Mouse (Mus musculus): Measurements from ENCODE around the gene Hadha.

Gene Hadha

DNA sequence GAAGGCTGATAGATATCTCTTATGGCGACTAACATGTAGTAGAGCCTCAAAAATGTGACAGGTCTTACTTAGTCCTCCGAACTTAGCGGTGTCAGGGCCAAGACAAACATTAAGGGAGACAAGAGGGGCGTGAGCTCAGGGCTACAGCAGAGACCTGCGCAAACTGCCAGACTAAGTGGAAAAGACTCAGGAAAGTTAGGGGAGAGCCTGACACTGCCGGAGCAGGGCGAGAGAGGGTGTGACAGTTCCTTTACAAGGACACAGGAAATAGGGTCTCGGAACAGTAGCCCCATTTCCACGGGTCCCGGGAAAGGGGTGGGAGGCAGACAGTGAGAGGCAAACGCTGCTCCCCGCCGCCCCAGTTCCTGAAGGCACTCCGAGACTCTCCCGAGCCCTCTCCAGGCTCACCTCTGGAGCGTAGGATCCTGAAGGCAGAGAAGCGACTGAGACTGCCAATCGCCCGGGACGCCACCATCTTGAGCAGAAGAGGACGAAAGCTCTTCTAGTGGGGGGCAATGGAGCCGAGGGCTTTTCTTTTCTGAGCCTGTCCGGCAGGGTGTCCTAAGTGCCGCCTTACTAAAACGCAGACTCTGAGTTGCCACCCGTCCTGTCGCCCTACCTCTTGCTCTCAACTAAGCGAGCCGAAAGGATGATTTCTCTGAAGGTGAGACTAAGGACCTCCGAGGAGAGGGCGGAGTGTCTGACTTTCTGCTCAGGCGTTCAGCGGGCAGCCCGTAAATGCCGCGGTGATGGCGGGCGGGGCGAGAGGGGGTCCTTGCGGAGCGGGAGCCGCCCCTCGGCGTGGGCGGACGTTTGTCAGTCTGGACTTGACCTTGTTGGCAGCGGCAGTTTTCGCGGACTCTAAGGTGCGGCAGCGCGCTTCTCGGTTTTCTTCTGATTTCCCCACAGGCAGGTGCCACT, at the start of gene Hadha, which contains the start of gene Hadhb:
Gene Hadha, minus strand, starts transcription at position 689 of the 921 bp plus-strand sequence.
Gene Hadhb, plus strand, starts transcription at position 775 of the 921 bp plus-strand sequence.
- peak; percentile 95 for DNase-seq (ENCODE audit: low spot score)

DNA sequence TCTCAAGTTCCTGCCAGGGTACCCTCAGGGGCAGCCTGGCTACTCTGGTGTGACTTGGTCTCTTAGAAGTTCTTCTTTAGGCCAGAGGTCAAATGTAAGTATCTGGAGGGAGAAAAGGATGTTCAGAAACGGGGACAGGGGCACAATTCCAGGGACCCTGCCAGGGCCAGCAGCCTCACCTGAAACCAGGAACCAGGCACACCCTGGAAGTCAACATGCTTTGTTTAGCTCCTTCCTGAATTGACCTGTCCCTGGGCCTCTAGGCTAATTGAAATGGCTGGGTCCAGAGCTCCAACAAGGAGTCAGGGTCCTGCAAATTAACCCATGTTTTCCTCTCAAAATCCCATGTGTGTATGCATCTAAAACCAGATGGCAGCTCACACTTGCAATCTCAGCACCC, 49.5 kb upstream of the Hadha start:
- DNase-seq (ENCODE audit: low spot score), result no peak

DNA sequence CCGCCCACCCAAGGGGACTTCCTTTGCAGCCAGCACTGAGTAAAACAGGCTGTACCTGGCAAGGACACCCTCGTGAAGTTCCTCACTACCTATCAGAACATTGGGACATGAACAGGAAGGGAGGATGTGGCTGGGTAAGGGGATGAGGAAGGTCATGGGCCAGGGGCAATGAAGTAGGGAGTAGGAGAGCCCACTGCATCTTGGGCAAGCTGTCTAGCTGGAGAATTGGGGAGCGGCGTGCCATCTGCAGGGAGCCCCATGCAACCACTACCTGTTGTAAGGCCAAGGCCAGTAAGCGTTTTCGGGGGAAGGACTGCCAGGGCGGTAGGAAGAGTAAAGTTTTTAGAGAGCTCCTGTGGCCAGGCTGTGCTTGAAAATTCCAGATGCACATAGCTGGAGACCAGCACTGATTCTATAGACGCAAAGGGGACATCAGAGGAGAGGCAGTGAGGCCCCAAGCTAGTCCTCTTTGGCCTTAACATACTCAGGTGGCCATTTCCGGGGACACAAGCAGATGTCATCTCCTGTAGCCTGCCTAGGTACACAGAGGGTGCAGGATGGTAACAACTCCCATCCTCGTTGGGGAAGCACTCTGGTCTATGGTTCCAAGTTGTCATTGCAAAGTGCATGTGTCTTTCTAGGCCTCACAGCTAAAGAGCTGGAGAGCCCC, 48.4 kb upstream of the Hadha start:
- DNase-seq (ENCODE audit: low spot score), result no peak

- no peak for DNase-seq (ENCODE audit: low spot score)
Measured at GRCm38 (mm10) chr5:30202221-30202620, 47.3 kb upstream of the Hadha start.

GRCm38 (mm10) chr5:30201521-30201920, 46.6 kb upstream of the Hadha start:
- no peak for DNase-seq (ENCODE audit: low spot score)

DNA sequence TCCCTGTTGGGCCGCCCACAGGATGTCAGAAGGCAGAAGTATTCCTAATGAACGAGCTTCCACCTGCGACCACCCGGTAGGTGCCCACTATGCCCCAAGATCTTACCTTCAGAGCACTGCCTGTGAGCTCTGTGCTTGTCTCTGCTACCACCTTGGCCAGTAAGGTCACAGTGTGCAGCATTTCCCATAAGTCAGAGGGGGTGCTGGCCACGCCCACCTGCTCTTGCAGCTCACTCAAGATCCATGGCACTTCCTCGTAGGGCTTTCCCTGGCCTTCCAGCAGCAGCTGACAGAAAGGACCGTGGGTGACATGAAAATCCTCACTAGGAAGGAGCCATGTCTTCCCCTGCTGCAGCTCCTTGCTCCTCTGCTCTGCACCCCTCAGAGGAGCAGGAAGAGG, 43.3 kb upstream of the Hadha start:
- DNase-seq (ENCODE audit: low spot score), result no peak

DNA sequence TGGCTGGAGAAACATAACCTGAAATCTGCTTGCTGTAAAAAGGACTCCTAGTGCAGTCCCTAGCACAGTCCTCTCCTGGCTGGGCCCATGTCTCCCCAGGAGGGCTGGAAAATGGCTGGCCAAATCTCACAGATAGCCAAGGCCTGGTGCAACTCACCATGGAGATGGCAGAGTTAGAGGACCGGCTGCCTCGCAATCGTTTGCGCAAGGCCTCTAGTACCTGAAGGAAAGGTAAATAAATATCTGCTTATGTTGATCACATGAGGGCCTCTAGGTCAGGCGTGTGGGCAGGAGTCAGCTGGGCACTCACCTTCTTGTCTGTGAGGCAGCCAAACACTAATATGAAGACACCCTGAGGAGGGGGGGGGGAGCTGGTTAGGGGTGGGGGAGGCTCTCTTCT, 40.4 kb upstream of the Hadha start:
- DNase-seq (ENCODE audit: low spot score), result no peak

GRCm38 (mm10) chr5:30192452-30192851, 37.5 kb upstream of the Hadha start:
- DNase-seq (ENCODE audit: low spot score), result no peak

- DNase-seq (ENCODE audit: low spot score), result no peak
Measured at GRCm38 (mm10) chr5:30187687-30188485, 32.9 kb upstream of the Hadha start.

DNA sequence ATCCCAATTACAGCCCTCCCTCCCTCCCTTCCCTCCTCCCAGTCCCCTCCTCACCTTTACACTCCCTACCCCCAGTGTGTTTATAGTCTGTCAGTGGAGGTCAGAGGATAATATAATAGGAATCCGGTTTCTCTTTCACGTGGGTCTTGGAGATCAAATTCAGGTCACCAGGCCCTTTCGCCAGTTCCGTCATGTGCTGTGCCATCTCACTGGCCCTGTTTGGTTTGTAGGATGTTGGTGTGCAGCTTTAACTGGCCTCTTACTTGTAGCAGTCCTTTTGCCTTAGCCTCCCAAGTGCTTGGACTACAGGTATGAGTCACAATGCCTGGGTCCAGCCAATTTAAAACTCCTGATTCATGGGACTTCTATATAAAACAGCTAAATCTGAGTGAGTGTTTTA, 20.8 kb upstream of the Hadha start:
- no peak for DNase-seq (ENCODE audit: low spot score)

- peak; percentile 62 for DNase-seq (ENCODE audit: low spot score)
Measured at GRCm38 (mm10) chr5:30172931-30173692, 18.1 kb upstream of the Hadha start.

DNA sequence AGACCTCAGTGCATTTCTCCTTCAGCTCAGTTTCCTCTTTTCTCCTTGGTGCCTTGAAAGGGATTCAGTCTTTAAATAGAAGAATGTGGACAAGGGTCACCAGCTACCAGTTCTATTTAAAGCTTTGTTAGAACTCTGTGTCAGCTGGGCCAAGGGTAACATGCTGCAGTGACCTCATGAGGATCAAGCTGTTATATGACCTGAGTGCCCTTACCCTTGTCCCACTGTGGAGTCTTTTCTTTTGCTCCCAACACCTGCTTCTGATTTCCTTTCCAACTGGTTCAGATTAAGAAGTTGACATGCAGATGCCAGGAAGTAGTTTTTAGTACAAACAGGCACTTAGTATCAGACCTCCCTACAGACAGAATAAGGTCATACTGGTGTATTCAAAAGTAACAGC, 17.2 kb upstream of the Hadha start:
- no peak for DNase-seq (ENCODE audit: low spot score)

- no peak for DNase-seq (ENCODE audit: low spot score)
Measured at GRCm38 (mm10) chr5:30170303-30170940, 15.5 kb upstream of the Hadha start.

DNA sequence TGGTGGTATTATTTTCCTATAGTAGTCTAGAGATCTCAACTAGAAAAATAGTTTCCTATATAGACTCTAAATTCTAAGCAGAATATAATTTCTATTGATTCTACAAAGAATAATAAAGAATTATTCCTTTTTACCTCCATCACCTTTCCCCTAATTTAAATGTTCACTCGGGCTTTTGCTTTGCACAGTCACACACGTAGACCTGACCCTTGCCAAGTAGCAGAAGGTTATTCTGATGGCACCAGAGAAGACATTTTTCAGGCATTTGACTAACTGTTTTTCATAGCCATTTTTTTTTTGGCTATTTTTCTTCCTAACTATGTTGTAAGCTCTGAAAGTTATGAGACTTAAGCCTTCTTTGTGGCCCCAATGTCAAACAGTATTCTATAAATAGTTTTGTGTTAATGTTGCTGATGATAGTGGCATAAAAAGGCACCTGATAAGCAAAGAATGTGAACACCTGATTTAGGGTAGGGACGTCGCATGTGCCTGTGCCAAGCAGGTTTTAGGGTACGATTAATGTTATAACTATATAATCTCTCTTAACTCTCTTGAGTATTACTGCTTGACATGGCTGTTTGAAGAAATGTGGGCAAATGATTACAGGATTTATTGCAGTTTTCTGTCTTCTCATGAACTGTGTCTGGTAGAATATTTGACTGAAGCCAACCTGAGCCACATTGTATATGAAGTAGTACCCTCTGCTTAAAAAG, 10.4 kb upstream of the Hadha start:
- no peak for DNase-seq (ENCODE audit: low spot score)

- DNase-seq (ENCODE audit: low spot score), result no peak
Measured at GRCm38 (mm10) chr5:30162339-30162738, 7.4 kb upstream of the Hadha start.

DNA sequence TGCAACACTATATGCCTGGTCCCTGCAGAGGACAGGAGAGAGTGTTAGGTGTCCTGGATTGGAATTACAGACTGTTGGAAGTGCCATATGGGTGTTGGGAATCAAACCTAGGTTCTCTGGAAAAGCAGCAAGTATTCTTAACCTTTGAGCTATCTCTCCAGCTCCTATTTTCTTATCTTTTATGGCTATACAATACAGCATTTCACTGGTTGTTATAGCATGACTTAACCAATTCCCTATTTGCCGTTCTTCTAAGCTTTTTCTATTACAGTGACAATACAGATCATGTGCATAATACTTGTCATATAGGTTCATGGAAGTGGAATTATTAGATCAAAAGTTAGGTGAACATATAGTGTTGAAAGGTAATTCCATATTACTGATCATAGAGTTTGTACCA, 6.9 kb upstream of the Hadha start:
- no peak for DNase-seq (ENCODE audit: low spot score)

DNA sequence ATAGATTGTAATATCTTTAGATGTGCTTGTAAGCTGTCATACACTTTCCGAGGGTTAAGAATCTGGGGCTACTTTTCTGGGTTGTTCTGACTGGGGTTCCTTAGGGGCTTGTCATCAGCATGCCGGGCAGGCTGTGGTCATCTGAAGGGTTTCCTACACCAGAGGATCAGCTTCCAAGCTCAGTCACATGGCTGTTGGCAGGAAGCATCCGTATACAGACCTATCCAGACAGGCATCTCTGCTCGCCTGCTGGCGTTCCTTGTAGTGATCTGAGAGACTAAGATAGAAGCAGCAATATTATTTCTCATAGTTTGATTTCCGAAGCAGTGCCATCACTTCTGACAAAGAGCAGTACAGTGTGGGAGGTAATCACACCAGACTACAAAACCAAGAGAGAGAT, 4.6 kb upstream of the Hadha start:
- no peak for DNase-seq (ENCODE audit: low spot score)

- DNase-seq (ENCODE audit: low spot score), result no peak
Measured at GRCm38 (mm10) chr5:30155821-30156629, 1.1 kb upstream of the Hadha start.

DNA sequence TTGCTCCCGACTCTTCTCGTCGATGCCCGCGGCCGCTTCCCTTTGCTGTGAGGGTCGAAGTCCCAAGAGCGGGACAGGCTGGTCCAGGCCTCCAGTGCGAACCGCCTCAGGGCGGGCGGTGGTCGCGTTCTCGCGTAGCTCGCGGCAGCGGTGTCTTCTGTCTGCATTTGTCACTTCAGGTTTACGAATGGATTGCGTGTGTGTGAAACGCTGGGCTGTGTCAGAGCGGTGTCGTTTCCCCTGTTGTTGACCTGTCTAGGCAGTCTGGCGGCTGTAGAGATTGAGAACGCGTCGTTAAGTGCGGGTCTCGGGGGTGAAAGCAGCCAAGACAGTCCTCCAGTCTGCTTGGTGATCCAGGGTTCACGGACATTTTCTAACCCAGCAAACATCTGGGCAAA, 432 bp upstream of the Hadha start:
- DNase-seq (ENCODE audit: low spot score), result no peak

DNA sequence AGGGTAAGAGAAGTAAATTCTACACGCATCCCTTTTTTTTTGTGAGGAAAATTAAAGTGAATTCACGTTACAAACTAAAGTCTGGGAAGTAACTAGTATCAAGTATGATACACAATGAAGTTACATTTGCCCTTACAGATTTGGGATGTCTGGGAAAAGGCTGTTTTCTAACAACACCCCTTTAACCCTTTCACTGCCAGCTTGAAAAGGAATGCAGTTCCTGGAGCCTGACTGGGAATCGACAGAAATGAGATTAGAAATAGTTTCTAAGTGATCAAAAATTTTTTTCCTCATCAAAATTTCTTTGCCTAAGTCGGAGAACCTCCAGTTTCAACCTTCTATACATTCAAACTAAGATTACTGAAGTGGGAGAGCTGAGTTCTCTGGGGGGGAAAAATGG, 949 bp downstream of the Hadha start:
- DNase-seq (ENCODE audit: low spot score), result no peak
